Mouse (Mus musculus): ENCODE data around the gene Rbm8a2.

GRCm38 (mm10) chr1:176000599-176000998 is 21.7 kb upstream of the Rbm8a2 start:
- TF ChIP-seq GATA1 (IDR thresholded peaks at IDR 0.05; ENCODE audit: borderline replicate concordance, low read length): no peak
- no peak for TF ChIP-seq FLI1 (IDR thresholded peaks at IDR 0.05; ENCODE audit: low read length)
